Mouse (Mus musculus) liver, embryonic 14.5 days (tissue): ENCODE measurements around the gene Top3a.

Experiments
- CTCF ChIP-seq: IDR thresholded peaks from 2 replicates; pipeline ENCODE4 v1.5.1; 2016; ENCODE audit warnings: antibody characterized with exemption, low read depth, control low read depth
- EP300 ChIP-seq: IDR thresholded peaks from 2 replicates; pipeline ENCODE4 v1.6.1; 2016; ENCODE audit warnings: antibody characterized with exemption, low read depth

DNA sequence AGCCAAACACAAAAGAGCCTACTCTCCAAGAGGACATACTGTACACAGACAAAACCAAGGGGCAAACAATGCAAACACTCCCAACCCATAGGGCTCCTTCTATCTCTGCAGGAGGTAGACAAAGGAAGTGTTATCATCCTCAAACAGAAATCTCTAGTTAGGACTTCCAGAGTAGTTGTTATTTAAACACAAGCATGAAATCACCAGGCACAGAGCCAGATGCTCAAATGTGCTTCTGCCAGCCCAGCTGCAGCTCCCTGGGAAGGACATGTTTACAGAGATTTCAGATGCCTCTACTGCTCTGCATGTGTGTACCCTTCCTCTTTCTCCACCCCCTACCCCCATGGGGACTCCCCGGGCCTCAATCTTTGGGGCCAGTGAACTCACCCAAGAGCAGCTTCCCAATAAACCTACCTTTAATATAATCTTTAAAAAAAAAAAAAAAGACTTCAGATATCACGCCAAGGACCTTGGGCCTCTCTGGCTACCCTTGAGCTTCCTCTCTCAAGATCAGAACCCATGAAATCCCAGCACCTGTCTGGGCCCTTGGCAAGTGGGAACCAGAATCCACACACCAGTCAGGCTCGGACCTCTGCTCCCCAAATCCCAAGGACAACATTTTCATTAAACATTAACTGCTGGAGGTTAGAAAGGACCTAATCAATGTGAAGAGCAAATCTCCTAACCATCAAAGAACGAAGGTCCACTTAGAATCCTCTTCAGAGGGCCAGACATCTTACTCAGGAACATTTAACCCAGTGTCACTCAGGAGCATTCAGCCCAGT is 31.3 kb upstream of the Top3a start:
- TF ChIP-seq CTCF (no peak), EP300 (no peak)
